Mouse (Mus musculus): ENCODE measurements around the gene Prdm1. TPM values are rescaled to one million over a fixed set of nuclear protein-coding genes. Genes with fewer than 3 reads are reported as not detected.
A peak's percentile ranks its signal among the peaks of the same experiment; 100 is the strongest.

Gene Prdm1
- total and polyA plus RNA-seq, 3 experiments = 0.89 to 1.6 (median 0.97) TPM

DNA sequence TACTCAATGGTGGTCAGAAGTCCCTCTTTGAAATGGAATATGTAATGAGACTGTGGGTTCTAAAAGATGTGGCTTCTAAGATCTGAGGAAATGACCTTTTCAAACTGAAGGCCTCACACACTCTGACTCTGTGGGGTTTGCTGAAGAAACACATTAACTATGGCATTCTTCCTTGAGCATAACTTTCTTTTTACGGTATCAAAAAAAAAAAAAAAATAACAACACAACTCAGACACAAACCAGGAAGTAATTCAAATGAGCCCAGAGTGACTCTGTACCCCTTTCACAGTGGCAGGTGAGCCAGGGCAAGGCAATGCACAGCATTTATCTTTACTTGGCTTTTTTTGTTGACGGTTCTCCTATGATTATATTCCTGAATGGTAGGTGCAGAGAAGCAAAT lies 77.5 kb downstream of the Prdm1 start:
- Histone ChIP-seq H3K79me2 (replicated peaks; ENCODE audit: control insufficient read depth, insufficient read depth, low read length) (no peaks in the 10 kb centered on the region), H3K4me3 (no peak overlapping the region), H3K36me3 (ENCODE audit: control insufficient read depth, insufficient read depth, low read length) (peaks cover 9% of the 10 kb centered on the region), H3K4me1 (ENCODE audit: control insufficient read depth, insufficient read depth, low read length) (peaks cover 2% of the 10 kb centered on the region), H3K27ac (no peak overlapping the region), H3K9ac (ENCODE audit: low read depth, low read length) (no peak overlapping the region), H3K27me3 (ENCODE audit: control insufficient read depth, insufficient read depth, low read length) (no peaks in the 10 kb centered on the region)
- no peak for DNase-seq
- intact Hi-C loops (cut with DNase I) = loop anchor here (10.0 kb wide), 1 partner anchor 476 kb away; no protein-coding TSS in a partner anchor
- no peak for TF ChIP-seq EP300 (IDR thresholded peaks at IDR 0.05; ENCODE audit: insufficient read depth, low read depth, low read length)
- no peak for TF ChIP-seq CTCF (IDR thresholded peaks at IDR 0.05)
- TF ChIP-seq POLR2A (IDR thresholded peaks at IDR 0.05; ENCODE audit: insufficient read depth, low read depth, low read length) = no peak
- 72% methylated on average over 2 of the region's 2 CpGs for WGBS

DNA sequence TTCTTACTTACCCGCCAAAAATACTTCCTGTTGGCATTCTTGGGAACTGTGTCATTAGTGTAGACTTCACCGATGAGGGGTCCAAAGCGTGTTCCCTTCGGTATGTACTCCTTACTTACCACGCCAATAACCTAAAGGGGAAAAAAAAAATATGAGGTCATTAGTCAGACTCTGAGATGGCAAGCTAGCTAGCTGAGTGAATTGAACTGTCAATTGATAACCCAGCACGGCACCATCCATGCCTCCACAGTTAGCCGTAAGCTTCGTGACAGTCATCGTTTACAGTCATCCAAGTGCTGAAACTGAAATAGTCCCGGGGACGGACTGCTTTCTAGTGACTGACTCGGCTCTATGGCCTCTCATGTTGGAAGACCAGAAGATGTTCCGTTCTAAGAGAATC lies 78.2 kb downstream of the Prdm1 start:
- intact Hi-C loops (cut with DNase I) = loop anchor here (10.0 kb wide), 1 partner anchor 475 kb away; no protein-coding TSS in a partner anchor
- no peak for DNase-seq
- H3K27me3 ChIP-seq (ENCODE audit: control insufficient read depth, insufficient read depth, low read length) = no peaks in the 10 kb centered on the region
- no peak overlapping the region for H3K27ac ChIP-seq
- H3K4me1 ChIP-seq (ENCODE audit: control insufficient read depth, insufficient read depth, low read length) = peaks cover 2% of the 10 kb centered on the region
- peaks cover 9% of the 10 kb centered on the region for H3K36me3 ChIP-seq (ENCODE audit: control insufficient read depth, insufficient read depth, low read length)
- 83% methylated on average over 13 of the region's 13 CpGs for WGBS
- no peak overlapping the region for H3K9ac ChIP-seq (ENCODE audit: low read depth, low read length)
- H3K4me3 ChIP-seq = no peak overlapping the region
- no peaks in the 10 kb centered on the region for H3K79me2 ChIP-seq (replicated peaks; ENCODE audit: control insufficient read depth, insufficient read depth, low read length)
- TF ChIP-seq CTCF (IDR thresholded peaks at IDR 0.05) (no peak), POLR2A (IDR thresholded peaks at IDR 0.05; ENCODE audit: insufficient read depth, low read depth, low read length) (no peak), EP300 (IDR thresholded peaks at IDR 0.05; ENCODE audit: insufficient read depth, low read depth, low read length) (no peak)

DNA sequence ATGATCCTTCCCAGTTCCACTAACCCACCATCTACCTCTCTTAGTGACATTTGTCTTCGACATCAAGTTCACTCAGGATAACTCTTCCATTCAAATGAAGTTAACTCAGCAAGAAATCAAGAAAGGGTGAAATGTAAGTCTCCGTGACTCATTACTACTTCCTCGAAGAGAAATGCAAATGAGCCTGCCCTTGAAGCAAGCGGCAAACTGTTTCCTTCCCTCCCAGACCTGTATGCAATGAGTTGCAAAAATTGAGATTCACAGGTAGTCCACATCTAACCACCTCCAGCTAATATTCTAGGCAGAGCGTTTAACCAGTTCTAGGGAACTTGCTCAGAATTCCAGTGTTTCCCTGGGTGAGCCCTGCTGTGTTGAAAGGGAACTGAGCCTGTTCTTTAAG lies 78.6 kb downstream of the Prdm1 start:
- H3K79me2 ChIP-seq (replicated peaks; ENCODE audit: control insufficient read depth, insufficient read depth, low read length) = no peaks in the 10 kb centered on the region
- peaks cover 9% of the 10 kb centered on the region for H3K36me3 ChIP-seq (ENCODE audit: control insufficient read depth, insufficient read depth, low read length)
- TF ChIP-seq CTCF (IDR thresholded peaks at IDR 0.05) (no peak), EP300 (IDR thresholded peaks at IDR 0.05; ENCODE audit: insufficient read depth, low read depth, low read length) (no peak), POLR2A (IDR thresholded peaks at IDR 0.05; ENCODE audit: insufficient read depth, low read depth, low read length) (no peak)
- H3K4me3 ChIP-seq = no peak overlapping the region
- 63% methylated on average over 5 of the region's 5 CpGs for WGBS
- intact Hi-C loops (cut with DNase I) = loop anchor here (5.0 to 10.0 kb wide), 2 partner anchors 67 to 475 kb away; no protein-coding TSS in a partner anchor
- no peaks in the 10 kb centered on the region for H3K27me3 ChIP-seq (ENCODE audit: control insufficient read depth, insufficient read depth, low read length)
- H3K9ac ChIP-seq (ENCODE audit: low read depth, low read length) = no peak overlapping the region
- H3K27ac ChIP-seq = no peak overlapping the region
- no peak for DNase-seq
- H3K4me1 ChIP-seq (ENCODE audit: control insufficient read depth, insufficient read depth, low read length) = peaks cover 2% of the 10 kb centered on the region

DNA sequence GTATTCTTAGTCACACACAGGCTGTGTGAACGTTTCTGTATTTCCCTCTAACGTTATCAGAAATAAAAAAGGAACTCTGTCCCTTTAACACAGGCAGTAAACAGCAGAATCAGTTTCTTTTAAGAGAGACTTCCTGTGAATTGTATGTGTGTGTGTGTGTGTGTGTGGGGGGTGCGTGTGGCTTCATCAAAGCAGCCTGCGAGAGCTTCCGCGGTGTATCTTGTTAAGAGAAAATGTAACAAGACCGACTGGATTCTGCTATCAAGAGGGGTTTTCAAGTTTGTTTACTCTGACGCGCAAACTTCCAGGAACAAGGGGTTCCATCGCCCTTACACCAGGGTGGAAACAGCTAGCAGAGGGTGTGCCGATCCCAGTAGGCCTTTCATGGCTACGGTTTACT lies 80.1 kb downstream of the Prdm1 start:
- peak overlapping the region; percentile 38 for H3K4me3 ChIP-seq
- intact Hi-C loops (cut with DNase I) = loop anchor here (5.0 kb wide), 1 partner anchor 66 kb away; no protein-coding TSS in a partner anchor

DNA sequence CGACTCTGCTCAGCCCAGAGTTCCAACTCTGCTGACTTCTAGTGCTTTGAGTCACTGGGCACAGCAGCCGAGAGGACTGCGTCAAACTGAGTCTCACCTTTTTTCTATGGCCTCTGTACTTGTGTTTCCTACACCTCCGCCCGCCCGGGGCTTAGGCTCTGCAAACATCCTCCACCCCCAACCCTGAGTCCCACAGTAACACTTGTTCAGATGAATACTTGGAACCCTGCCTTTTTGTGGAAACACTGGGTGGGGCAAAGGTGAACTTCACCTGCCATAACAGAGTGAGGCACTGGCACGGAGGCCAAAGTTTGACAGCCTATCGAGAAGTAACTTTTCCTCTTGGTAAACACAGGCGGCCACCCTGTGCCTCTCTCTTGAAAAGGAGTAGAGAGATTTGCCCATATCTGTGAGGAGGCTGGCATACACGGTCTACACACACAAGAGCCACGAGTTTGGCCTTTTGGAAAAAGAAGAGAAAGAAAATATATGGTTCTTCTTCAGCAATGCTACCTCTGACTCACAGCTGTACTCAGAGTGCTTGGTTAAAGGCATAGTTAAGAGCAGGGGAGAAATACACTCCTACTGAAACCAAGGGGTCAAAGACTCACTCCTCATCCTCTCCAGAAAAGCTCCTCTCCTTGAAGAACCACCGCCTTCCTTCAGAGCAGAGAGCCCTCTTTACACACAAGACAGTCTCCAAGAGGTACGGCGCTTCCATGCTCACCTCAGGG lies 80.7 kb downstream of the Prdm1 start:
- Histone ChIP-seq H3K4me1 (ENCODE audit: control insufficient read depth, insufficient read depth, low read length) (peaks cover 2% of the 10 kb centered on the region), H3K27me3 (ENCODE audit: control insufficient read depth, insufficient read depth, low read length) (no peaks in the 10 kb centered on the region), H3K4me3 (peak overlapping the region; percentile 38), H3K27ac (peak overlapping the region; percentile 73), H3K79me2 (replicated peaks; ENCODE audit: control insufficient read depth, insufficient read depth, low read length) (no peaks in the 10 kb centered on the region), H3K36me3 (ENCODE audit: control insufficient read depth, insufficient read depth, low read length) (peaks cover 9% of the 10 kb centered on the region), H3K9ac (ENCODE audit: low read depth, low read length) (peak overlapping the region; percentile 43)
- TF ChIP-seq CTCF (IDR thresholded peaks at IDR 0.05) = no peak
- TF ChIP-seq EP300 (IDR thresholded peaks at IDR 0.05; ENCODE audit: insufficient read depth, low read depth, low read length) = no peak
- no peak for TF ChIP-seq POLR2A (IDR thresholded peaks at IDR 0.05; ENCODE audit: insufficient read depth, low read depth, low read length)
- no peak for DNase-seq
- WGBS = 76% methylated on average over 14 of the region's 14 CpGs
- intact Hi-C loops (cut with DNase I) = loop anchor here (5.0 kb wide), 1 partner anchor 65 kb away; no protein-coding TSS in a partner anchor

More for the DNA sequence above, 80.1 kb downstream of the Prdm1 start:
- Histone ChIP-seq H3K4me1 (ENCODE audit: control insufficient read depth, insufficient read depth, low read length) (peaks cover 2% of the 10 kb centered on the region), H3K36me3 (ENCODE audit: control insufficient read depth, insufficient read depth, low read length) (peaks cover 9% of the 10 kb centered on the region), H3K79me2 (replicated peaks; ENCODE audit: control insufficient read depth, insufficient read depth, low read length) (no peaks in the 10 kb centered on the region), H3K9ac (ENCODE audit: low read depth, low read length) (peak overlapping the region; percentile 52), H3K27me3 (ENCODE audit: control insufficient read depth, insufficient read depth, low read length) (no peaks in the 10 kb centered on the region), H3K27ac (peak overlapping the region; percentile 73)
- WGBS = 20% methylated on average over 12 of the region's 12 CpGs
- peak; percentile 33 to 41 for DNase-seq
- TF ChIP-seq POLR2A (IDR thresholded peaks at IDR 0.05; ENCODE audit: insufficient read depth, low read depth, low read length) (no peak), CTCF (IDR thresholded peaks at IDR 0.05) (no peak), EP300 (IDR thresholded peaks at IDR 0.05; ENCODE audit: insufficient read depth, low read depth, low read length) (0 out of 2 replicates have a peak, but pooled peaks have one; percentile 8)

DNA sequence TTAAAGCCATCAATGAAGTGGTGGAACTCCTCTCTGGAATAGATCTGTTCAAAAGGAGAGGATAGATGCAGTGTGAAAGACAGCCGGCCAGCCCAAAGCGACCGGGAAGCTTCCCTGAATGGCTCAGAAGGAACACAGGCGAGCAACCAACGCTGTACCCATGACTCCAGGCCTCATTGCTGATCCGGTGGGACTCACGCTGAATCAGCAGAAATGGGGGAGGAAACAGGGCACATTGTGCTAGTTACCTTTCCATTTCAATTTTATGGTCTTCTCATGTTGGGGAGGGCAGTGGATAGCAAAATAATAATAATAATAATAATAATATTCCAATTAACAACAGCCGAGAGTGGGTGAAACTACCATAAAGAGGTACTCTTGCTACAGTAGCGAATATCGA lies 81.3 kb downstream of the Prdm1 start:
- TF ChIP-seq POLR2A (IDR thresholded peaks at IDR 0.05; ENCODE audit: insufficient read depth, low read depth, low read length) (no peak), CTCF (IDR thresholded peaks at IDR 0.05) (no peak), EP300 (IDR thresholded peaks at IDR 0.05; ENCODE audit: insufficient read depth, low read depth, low read length) (no peak)
- peaks cover 1% of the 10 kb centered on the region for H3K4me1 ChIP-seq (ENCODE audit: control insufficient read depth, insufficient read depth, low read length)
- H3K4me3 ChIP-seq = no peak overlapping the region
- no peaks in the 10 kb centered on the region for H3K79me2 ChIP-seq (replicated peaks; ENCODE audit: control insufficient read depth, insufficient read depth, low read length)
- H3K9ac ChIP-seq (ENCODE audit: low read depth, low read length) = no peak overlapping the region
- WGBS = 95% methylated on average over 10 of the region's 10 CpGs
- peaks cover 9% of the 10 kb centered on the region for H3K36me3 ChIP-seq (ENCODE audit: control insufficient read depth, insufficient read depth, low read length)
- no peak for DNase-seq
- H3K27me3 ChIP-seq (ENCODE audit: control insufficient read depth, insufficient read depth, low read length) = no peaks in the 10 kb centered on the region
- H3K27ac ChIP-seq = no peak overlapping the region
- intact Hi-C loops (cut with DNase I) = loop anchor here (5.0 kb wide), 1 partner anchor 65 kb away; no protein-coding TSS in a partner anchor
